Mouse (Mus musculus) gastrocnemius, adult 2 months (tissue): Measurements from ENCODE around the gene Nrp2. TPM values are rescaled to one million over a fixed set of nuclear protein-coding genes. Genes with fewer than 3 reads are reported as not detected.

Experiments
- DNase-seq: peaks from one replicate; pipeline ENCODE4 v3.0.0; 2022
- H3K27ac ChIP-seq: fragments of 200-600 bp; 2 replicates; pipeline ENCODE4 v1.8.1; 2022; ENCODE audit warnings: mild to moderate bottlenecking
- H3K4me3 ChIP-seq: fragments of 200-600 bp; 2 replicates; pipeline ENCODE4 v1.8.1; 2022; ENCODE audit warnings: mild to moderate bottlenecking, moderate library complexity
- CTCF ChIP-seq: fragments of 200-600 bp; IDR thresholded peaks from 2 replicates; pipeline ENCODE4 v1.8.1; 2022; ENCODE audit warnings: antibody characterized with exemption, mild to moderate bottlenecking, moderate library complexity
- intact Hi-C: fragments of 180-260 bp; cut with DNase I; formaldehyde crosslinking; loops from one replicate; pipeline ENCODE4 v1.15.1; 2025
- total RNA-seq, 2 experiments: library from RNA; stranded (reverse); gene quantifications; 2 replicates each; pipeline ENCODE4 v1.2.3; 2021

Nrp2 gene
- total RNA-seq, 2 experiments from 2014 or later = 2.9 to 6.8 TPM

DNA sequence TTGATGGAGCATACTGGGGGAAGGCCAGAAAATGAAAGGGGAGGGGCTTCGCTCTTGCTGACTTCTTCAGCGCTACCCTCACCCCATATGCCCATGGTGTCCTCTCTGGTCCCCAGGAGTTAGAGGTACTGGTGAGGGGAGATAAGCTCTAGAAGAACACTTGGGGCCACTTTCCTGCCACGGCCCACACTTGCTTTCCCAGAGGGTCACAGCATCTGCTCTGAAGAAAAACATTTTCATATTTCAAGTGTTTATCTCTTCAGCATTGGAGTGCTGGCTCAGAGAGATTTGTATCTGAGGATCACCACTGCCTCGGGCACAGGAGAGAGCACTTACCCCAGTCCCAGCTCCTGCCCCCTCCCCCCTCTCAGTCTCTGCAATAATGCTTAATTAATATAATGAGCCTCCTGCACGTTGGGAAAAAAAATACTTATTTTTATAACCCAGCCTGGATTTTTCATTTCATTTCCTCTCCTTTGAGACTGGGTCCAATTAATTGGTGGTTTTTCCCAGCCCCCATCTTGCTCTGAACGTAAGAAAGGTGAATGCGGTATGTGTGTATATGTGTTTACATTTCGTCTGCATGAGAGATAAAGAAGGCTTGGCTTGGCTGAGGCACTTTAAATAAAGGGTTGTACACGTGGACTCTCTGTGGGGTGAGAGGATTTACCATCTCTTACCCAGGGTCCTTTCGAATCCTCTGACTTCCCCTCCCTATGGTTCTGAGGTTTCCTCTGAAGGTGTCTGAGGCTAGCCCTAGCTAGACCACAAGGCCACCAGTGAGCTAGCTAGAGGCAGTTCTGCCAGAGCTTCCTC, 70.2 kb downstream of the Nrp2 start:
- DNase-seq = no peak
- H3K4me3 ChIP-seq = no peak overlapping the region
- intact Hi-C loops = no loop called here
- TF ChIP-seq CTCF = no peak
- H3K27ac ChIP-seq = peak overlapping the region; percentile 56

DNA sequence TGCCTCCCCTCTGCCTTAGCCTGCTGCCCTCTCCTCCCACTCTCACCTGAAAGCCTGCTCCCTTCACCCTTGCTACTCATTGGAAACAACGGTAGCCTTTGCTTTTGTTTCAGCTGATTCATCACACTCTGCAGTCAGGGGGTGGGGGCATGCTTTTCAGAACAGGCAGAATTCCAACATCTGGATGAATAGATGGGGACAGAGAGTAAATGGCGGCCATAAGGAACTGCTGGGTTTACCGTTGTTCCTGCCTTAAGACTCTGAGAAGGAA, 70.8 kb downstream of the Nrp2 start:
- H3K4me3 ChIP-seq = no peak overlapping the region
- DNase-seq = no peak
- TF ChIP-seq CTCF = no peak
- H3K27ac ChIP-seq = peak overlapping the region; percentile 56
- intact Hi-C loops = no loop called here

DNA sequence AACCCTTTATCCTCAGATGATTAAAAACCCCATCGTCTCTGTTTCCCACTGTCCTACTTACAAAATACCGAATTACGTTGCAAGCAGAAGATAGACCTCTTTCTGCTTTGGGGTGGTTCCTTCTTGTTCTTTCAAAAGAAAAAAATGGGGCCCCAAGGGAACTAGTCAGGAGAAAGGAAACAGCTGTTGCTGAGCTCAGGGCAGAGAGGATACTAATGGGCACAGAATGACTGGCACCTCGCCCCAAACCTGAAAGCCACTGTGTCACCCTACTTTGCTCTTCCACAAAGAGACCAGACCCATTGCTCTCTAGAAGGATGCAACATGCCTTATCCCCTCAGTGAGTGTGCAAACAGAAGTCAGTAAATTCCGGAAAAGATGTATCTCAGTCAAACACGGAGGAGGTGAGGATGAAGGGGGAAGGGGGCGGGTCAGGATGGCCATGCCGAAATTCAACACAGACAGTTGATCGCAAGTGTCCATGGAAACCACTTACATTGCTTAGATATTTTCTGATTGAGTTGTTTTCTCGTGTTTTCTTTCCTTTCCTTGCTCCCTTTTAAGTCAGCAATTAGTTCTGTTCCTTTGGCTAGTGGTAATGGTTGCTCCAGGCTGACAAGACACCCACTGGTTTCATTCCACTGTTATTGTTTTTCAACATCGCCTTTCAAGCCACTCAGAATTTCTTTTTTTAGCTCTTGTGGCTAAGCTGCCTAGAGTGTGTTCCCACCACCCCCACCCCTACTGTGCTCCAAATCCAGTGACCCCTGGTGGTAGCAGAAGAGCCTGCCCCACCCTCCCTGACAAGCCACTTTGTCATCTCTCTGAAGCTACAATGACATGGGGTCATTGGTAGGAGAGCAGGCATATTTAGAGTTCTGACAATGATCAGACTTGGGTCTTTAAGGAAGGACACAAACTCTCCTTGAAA, 71.5 kb downstream of the Nrp2 start:
- TF ChIP-seq CTCF = peak; percentile 19; the same call in 1 of the 2 replicates
- Histone ChIP-seq H3K4me3 (no peak overlapping the region), H3K27ac (peak overlapping the region; percentile 56)
- intact Hi-C loops = loop anchor here (5.0 kb wide), 1 partner anchor 42 kb away; no protein-coding TSS in a partner anchor
- DNase-seq = no peak

DNA sequence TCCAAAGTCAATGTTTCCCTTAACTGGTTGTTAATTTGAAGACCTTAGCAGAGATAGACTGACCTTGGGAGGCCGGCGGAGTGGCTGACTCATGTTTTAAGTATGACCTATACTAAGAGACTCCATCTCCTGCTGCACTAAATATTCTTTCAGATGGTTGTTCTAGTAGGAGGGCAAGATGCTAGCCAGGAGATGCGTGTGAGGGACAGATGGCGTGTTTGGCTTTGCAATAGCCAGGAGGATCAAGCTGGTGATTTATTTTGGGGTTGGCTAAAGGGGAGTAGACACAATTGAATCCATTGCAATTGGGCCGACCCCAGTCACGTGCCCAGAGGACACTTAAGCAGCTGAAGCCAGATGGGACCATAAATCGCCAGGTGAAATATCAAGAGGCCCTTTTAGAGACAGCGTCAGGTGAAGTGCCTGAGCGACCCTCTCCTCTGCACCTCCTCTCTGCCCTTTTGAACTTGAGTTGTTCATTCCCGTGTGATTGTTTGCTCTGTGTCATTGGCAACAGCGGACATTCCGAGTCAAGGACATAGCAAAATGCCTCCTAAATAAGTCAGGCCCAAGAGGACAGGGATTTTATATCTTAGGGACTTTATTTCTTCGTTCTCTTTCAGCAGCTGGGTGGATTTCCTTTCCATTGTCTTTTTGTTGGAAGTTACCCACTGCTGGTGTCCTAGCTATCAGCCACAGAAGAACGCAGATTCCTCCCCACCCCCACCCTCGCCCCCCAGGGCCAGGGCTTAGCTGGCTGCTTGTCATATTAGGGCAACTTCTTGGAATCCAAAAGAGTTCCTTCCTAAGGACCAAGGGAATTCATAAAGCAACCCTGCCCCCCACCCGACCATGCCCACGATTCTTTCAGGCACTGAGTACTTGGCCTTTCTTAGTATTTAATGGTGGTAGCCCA, 74.5 kb downstream of the Nrp2 start:
- Histone ChIP-seq H3K4me3 (no peak overlapping the region), H3K27ac (peak overlapping the region; percentile 43; the same call in 1 of the 2 replicates)
- DNase-seq = no peak
- TF ChIP-seq CTCF = no peak
- intact Hi-C loops = loop anchor here (5.0 kb wide), 1 partner anchor 45 kb away; no protein-coding TSS in a partner anchor

DNA sequence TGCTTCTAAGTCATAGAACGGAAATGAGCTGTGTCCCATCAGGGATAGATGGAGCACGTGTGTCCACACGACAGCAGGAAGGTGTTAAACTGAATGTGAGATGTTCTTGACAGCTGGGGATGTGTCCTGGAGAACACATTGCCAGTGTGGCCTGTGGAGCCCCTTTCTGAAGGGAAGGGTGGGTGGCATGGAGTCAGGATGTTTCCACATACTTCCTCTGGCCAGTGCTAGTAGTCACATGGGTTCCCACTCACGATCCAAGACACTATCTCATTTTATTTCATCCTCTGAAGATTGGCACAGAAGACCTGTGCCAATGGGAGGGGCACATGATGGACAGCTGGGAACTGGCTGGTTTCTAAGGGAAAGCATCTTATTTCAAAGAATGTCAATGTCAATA, 75.8 kb downstream of the Nrp2 start:
- intact Hi-C loops = loop anchor here (5.0 kb wide), 1 partner anchor 47 kb away; no protein-coding TSS in a partner anchor
- H3K27ac ChIP-seq = no peak overlapping the region
- no peak overlapping the region for H3K4me3 ChIP-seq
- no peak for DNase-seq
- TF ChIP-seq CTCF = no peak

DNA sequence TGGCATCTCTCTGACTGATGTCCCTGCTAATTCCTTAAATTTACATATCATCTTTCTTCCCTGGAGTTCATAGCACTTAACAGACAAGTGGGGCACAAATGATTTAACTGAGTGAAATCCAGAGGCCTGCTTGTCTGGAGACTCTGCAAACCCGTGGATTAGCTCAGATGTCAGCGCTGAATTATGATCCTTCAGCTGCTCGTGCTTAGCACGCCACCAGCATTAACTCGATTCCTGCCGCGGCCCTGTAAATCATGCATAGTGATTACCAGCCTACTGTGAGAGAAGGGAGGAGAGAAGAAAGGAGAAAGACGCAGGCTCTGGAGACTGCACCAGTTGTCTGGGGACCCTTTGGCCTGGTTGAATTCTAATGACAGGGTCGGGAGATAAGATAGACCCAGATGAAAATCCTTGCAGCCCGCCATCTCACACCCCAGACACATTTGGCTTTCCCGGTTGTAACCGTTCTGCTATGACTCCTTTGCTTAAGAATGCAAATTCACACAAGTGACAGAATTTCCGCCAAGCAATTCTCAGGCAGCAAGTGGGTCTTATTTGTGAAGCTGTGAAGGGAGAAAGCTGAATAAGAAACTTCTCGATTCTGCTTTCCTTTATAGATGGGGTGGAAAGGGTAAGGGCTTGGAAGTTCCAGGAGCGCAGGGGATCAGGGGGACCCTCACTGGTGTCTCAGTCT, 77.1 kb downstream of the Nrp2 start:
- Histone ChIP-seq H3K4me3 (no peak overlapping the region), H3K27ac (no peak overlapping the region)
- no peak for TF ChIP-seq CTCF
- intact Hi-C loops = no loop called here
- no peak for DNase-seq

DNA sequence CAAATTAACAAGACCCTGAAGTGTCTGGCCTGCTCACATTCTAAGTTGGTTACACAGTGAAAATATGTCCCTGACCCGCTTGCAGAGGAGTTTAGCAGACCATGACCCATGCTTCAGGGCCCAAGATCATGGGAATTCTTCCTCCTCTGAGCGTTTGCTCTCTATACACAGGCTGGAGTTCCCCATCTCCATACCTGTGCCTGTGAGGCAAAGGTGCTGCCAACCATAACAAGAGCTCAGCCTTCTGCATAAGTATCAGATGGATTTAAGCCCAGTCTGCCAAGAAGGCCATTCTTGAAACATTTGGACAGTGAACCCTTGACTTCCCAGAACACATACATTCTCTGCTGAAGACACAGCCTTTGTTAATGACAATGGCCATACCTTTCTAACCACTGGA, 79.1 kb downstream of the Nrp2 start:
- TF ChIP-seq CTCF = no peak
- DNase-seq = no peak
- no peak overlapping the region for H3K27ac ChIP-seq
- intact Hi-C loops = no loop called here
- no peak overlapping the region for H3K4me3 ChIP-seq

DNA sequence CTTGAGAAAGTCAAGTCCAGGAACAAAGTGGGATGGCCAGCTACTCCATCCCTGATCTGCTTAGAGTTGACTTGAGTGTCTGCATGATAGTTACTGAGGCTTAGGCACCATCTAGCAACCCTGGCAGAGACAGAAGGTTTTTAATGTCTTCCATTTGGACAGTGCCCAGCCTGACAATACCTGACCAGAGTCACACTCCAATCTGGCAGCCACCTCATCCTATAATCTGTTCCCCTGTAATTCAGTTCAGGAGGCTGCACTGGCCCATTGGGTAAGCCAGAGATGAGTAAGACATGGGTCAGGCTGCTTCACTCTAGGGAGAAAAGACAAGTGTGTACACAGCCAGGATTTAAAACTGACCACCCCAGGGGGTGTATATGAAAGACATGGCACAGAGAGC, 79.5 kb downstream of the Nrp2 start:
- TF ChIP-seq CTCF = no peak
- Histone ChIP-seq H3K27ac (no peak overlapping the region), H3K4me3 (no peak overlapping the region)
- intact Hi-C loops = no loop called here
- DNase-seq = no peak

DNA sequence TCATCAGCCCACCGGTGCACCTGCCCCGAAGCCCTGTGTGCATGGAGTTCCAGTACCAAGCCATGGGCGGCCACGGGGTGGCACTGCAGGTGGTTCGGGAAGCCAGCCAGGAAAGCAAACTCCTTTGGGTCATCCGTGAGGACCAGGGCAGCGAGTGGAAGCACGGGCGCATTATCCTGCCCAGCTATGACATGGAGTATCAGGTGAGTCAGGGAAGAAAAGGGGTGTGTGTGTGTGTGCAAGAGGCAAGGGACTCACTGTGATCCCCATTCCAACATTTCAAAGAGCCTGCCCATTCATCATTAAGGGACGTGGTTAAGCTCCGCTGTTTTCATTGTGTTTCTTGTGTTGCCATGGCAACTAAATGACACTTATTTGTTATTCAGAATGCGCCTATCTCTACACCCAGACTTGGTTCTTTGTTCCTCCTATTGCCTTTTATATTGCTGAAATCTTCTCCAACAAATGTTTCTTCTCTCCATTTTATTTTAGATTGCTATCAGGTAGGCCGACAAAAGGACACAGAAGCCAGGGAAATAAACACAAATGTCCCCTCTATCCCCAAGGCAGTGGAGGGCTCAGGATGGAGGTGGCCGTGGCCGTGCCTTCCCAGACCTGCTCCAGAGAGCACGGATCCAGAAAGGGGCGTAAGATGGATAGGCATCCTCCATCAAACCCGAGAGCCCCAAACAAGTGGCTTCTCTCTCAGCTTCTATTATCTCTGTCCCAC, 80.4 kb downstream of the Nrp2 start:
- intact Hi-C loops = no loop called here
- Histone ChIP-seq H3K27ac (no peak overlapping the region), H3K4me3 (no peak overlapping the region)
- peak; percentile 46 for TF ChIP-seq CTCF
- DNase-seq = peak; percentile 59

DNA sequence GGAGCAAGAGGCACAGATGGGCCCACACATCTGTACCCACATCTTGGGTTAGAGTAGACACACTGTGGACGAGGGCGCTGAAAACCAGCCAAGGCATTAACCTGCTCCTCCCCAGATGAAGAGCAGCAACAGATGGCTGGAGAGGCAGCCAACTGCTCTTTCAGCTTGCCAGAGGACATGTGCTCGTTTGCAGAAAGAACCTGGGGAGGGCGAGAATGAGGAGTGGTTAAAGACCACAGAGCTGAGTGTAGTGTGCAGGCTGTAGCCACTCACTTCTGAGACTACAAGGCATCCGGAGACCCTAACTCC, 81.0 kb downstream of the Nrp2 start:
- intact Hi-C loops = no loop called here
- no peak for TF ChIP-seq CTCF
- Histone ChIP-seq H3K27ac (no peak overlapping the region), H3K4me3 (no peak overlapping the region)
- peak; percentile 51 for DNase-seq

DNA sequence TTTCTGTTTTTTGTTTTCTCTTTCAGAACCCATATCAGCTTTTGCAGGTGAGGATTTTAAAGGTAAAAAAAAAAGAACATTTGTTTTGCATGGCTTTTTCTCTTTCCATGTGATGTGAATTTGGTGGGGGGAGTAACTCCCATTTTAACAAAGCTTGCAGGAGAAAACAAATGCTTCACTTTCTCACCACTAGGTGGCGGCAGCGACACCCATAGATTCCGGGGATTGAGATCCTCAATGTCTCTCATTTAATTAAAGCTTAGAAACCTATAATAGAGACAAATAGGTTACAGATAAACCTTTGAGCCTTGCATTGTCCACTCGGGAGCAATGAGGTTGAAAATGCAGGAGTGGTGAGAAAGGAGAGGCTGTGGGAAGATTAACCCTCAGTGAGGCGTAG, 83.2 kb downstream of the Nrp2 start:
- no peak overlapping the region; the same call in 1 of the 2 replicates for H3K27ac ChIP-seq
- peak; percentile 60 for DNase-seq
- intact Hi-C loops = loop anchor here (2.0 to 5.0 kb wide), 2 partner anchors 143 to 181 kb away; no protein-coding TSS in a partner anchor

More for the DNA sequence above, 83.2 kb downstream of the Nrp2 start:
- H3K4me3 ChIP-seq = no peak overlapping the region
- peak; percentile 90 for TF ChIP-seq CTCF
